Mouse (Mus musculus) liver, adult (tissue): Measurements from ENCODE around the gene Wnt7a.

Source experiments
- GATA4 ChIP-seq: IDR thresholded peaks from 2 replicates; pipeline ENCODE4 v1.6.1; 2014; ENCODE audit warnings: mild to moderate bottlenecking, low read length; ENCODE audit not compliant: insufficient replicate concordance

Wnt7a gene

GRCm38 (mm10) chr6:91410961-91411368 lies at the start of gene Wnt7a:
Gene Wnt7a, minus strand, starts transcription at chr6:91411363.
- TF ChIP-seq GATA4, result no peak

- TF ChIP-seq GATA4, result no peak
Observed at GRCm38 (mm10) chr6:91459471-91459870, 48.3 kb upstream of the Wnt7a start.

GRCm38 (mm10) chr6:91454546-91454945 lies 43.4 kb upstream of the Wnt7a start:
- no peak for TF ChIP-seq GATA4

GRCm38 (mm10) chr6:91452056-91452455 lies 40.9 kb upstream of the Wnt7a start:
- no peak for TF ChIP-seq GATA4

GRCm38 (mm10) chr6:91449472-91450225 lies 38.5 kb upstream of the Wnt7a start:
- no peak for TF ChIP-seq GATA4

- TF ChIP-seq GATA4, result no peak
Observed at GRCm38 (mm10) chr6:91445316-91445715, 34.2 kb upstream of the Wnt7a start.

GRCm38 (mm10) chr6:91441145-91441662 lies 30.0 kb upstream of the Wnt7a start:
- 0 out of 2 replicates have a peak, but pooled peaks have one; percentile 21 for TF ChIP-seq GATA4

GRCm38 (mm10) chr6:91440474-91441144 lies 29.4 kb upstream of the Wnt7a start:
- TF ChIP-seq GATA4, result 0 out of 2 replicates have a peak, but pooled peaks have one; percentile 4

- TF ChIP-seq GATA4, result no peak
Observed at GRCm38 (mm10) chr6:91424151-91424550, 13.0 kb upstream of the Wnt7a start.

- TF ChIP-seq GATA4, result no peak
Observed at GRCm38 (mm10) chr6:91421629-91422028, 10.5 kb upstream of the Wnt7a start.

GRCm38 (mm10) chr6:91417291-91417845 lies 6.2 kb upstream of the Wnt7a start:
- no peak for TF ChIP-seq GATA4

GRCm38 (mm10) chr6:91416146-91416545 lies 5.0 kb upstream of the Wnt7a start:
- no peak for TF ChIP-seq GATA4

- TF ChIP-seq GATA4, result no peak
Observed at GRCm38 (mm10) chr6:91414890-91415289, 3.7 kb upstream of the Wnt7a start.

- no peak for TF ChIP-seq GATA4
Observed at GRCm38 (mm10) chr6:91411369-91411981, 312 bp upstream of the Wnt7a start.

- no peak for TF ChIP-seq GATA4
Observed at GRCm38 (mm10) chr6:91410168-91410780, 889 bp downstream of the Wnt7a start.

- no peak for TF ChIP-seq GATA4
Observed at GRCm38 (mm10) chr6:91409448-91410167, 1.6 kb downstream of the Wnt7a start.
